Mouse (Mus musculus): ENCODE data around the gene Acsm2. TPM values are rescaled to one million over a fixed set of nuclear protein-coding genes. Genes with fewer than 3 reads are reported as not detected.

Acsm2 gene
- total RNA-seq, 1 experiment = not detected

DNA sequence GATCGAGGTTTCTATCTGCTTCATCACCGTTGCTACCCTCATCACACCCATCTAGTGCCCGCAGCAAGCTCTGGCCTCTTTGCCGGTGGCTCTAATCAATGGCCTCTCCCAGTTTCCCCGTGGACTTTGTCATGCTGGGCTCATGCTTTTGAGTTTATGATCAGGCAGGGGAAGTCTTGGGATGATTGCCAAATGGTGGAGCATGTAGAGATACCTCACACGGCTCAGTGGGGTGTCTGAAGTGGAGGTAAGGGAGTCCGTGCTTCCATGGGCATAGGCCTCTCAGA, 37.9 kb upstream of the Acsm2 start:
- no peak for DNase-seq (ENCODE audit: low read depth, low spot score)
- Histone ChIP-seq H3K9me3 (ENCODE audit: control insufficient read depth, insufficient read depth, low read depth, low read length) (no peaks in the 10 kb centered on the region), H3K27ac (ENCODE audit: insufficient read depth, low read depth, low read length, poor library complexity, severe bottlenecking) (no peak overlapping the region), H3K36me3 (ENCODE audit: control insufficient read depth, insufficient read depth, low read length, poor library complexity, severe bottlenecking) (no peaks in the 10 kb centered on the region), H3K4me3 (ENCODE audit: insufficient read depth in 1 of 2, low read depth in 1 of 2, low read length in 2 of 2, poor library complexity in 1 of 2, severe bottlenecking in 1 of 2) (no peak overlapping the region), H3K4me1 (ENCODE audit: control insufficient read depth in 2 of 2, insufficient read depth in 2 of 2, low read length in 2 of 2, poor library complexity in 1 of 2) (no peaks in the 10 kb centered on the region), H3K9ac (ENCODE audit: insufficient read depth, low read depth, low read length, poor library complexity, severe bottlenecking) (no peak overlapping the region)
- in situ Hi-C loops (cut with MboI; ENCODE audit: low sequenced_read_pairs in 2 of 2, unreplicated experiment in 2 of 2) = loop anchor here in 1 of 2 experiments (10.0 kb wide), 1 partner anchor 501 kb away; no protein-coding TSS in a partner anchor
- no peak for TF ChIP-seq MAFK (IDR thresholded peaks at IDR 0.05; ENCODE audit: insufficient read depth, low read depth, low read length)
- no peak for TF ChIP-seq ZNF384 (IDR thresholded peaks at IDR 0.05; ENCODE audit: low read depth, low read length)
- no peak for TF ChIP-seq ZC3H11A (IDR thresholded peaks at IDR 0.05; ENCODE audit: borderline replicate concordance, low read depth, low read length)
- TF ChIP-seq CHD2 (IDR thresholded peaks at IDR 0.05; ENCODE audit: low read depth, low read length) = no peak
- TF ChIP-seq HCFC1 (IDR thresholded peaks at IDR 0.05; ENCODE audit: borderline replicate concordance, insufficient read depth, low read length) = no peak

- no peak within 1 kb of the TSS for H3K9ac ChIP-seq (ENCODE audit: insufficient read depth, low read depth, low read length, poor library complexity, severe bottlenecking)
- no peaks in the 10 kb centered on the region for H3K36me3 ChIP-seq (ENCODE audit: control insufficient read depth, insufficient read depth, low read length, poor library complexity, severe bottlenecking)
- TF ChIP-seq CHD2 (IDR thresholded peaks at IDR 0.05; ENCODE audit: low read depth, low read length) (no peak), ZNF384 (IDR thresholded peaks at IDR 0.05; ENCODE audit: low read depth, low read length) (no peak), ZC3H11A (IDR thresholded peaks at IDR 0.05; ENCODE audit: borderline replicate concordance, low read depth, low read length) (no peak), HCFC1 (IDR thresholded peaks at IDR 0.05; ENCODE audit: borderline replicate concordance, insufficient read depth, low read length) (no peak), MAFK (IDR thresholded peaks at IDR 0.05; ENCODE audit: insufficient read depth, low read depth, low read length) (no peak)
- H3K27ac ChIP-seq (ENCODE audit: insufficient read depth, low read depth, low read length, poor library complexity, severe bottlenecking) = no peak within 1 kb of the TSS
- DNase-seq (ENCODE audit: low read depth, low spot score) = no peak
- no peaks in the 10 kb centered on the region for H3K4me1 ChIP-seq (ENCODE audit: control insufficient read depth in 2 of 2, insufficient read depth in 2 of 2, low read length in 2 of 2, poor library complexity in 1 of 2)
- no peaks in the 10 kb centered on the region for H3K9me3 ChIP-seq (ENCODE audit: control insufficient read depth, insufficient read depth, low read depth, low read length)
- H3K4me3 ChIP-seq (ENCODE audit: insufficient read depth in 1 of 2, low read depth in 1 of 2, low read length in 2 of 2, poor library complexity in 1 of 2, severe bottlenecking in 1 of 2) = no peak within 1 kb of the TSS
- in situ Hi-C loops (cut with MboI; ENCODE audit: low sequenced_read_pairs in 2 of 2, unreplicated experiment in 2 of 2) = loop anchor here in 1 of 2 experiments (10.0 kb wide), 1 partner anchor 504 kb away; no protein-coding TSS in a partner anchor
These were observed 35.0 kb upstream of the Acsm2 start, which contains the start of gene Acsm5 for GRCm38 (mm10) chr7:119519163-119519562. TSS of gene Acsm5 (plus strand) at chr7:119519463.

DNA sequence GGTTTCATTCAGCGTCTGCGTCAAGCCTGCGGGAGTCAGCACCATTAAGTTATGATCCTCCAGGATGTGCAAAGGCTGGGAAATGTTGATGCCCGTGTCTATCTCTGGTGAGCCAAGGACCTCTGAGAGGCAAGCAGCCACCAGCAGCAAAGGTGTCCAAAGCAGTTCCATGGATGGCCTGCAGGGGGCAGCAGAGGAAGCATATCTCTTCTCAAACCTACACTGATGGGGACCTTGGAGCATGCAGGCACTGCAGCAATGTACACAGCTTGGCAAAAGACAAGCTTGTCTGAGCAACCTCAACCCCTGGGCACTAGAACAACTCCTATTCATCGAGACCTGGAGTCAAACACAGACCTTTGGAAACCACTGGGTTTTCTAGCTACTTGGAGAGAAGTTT, 34.5 kb upstream of the Acsm2 start:
- Histone ChIP-seq H3K36me3 (ENCODE audit: control insufficient read depth, insufficient read depth, low read length, poor library complexity, severe bottlenecking) (no peaks in the 10 kb centered on the region), H3K27ac (ENCODE audit: insufficient read depth, low read depth, low read length, poor library complexity, severe bottlenecking) (no peak overlapping the region), H3K4me1 (ENCODE audit: control insufficient read depth in 2 of 2, insufficient read depth in 2 of 2, low read length in 2 of 2, poor library complexity in 1 of 2) (no peaks in the 10 kb centered on the region), H3K9ac (ENCODE audit: insufficient read depth, low read depth, low read length, poor library complexity, severe bottlenecking) (no peak overlapping the region), H3K9me3 (ENCODE audit: control insufficient read depth, insufficient read depth, low read depth, low read length) (no peaks in the 10 kb centered on the region), H3K4me3 (ENCODE audit: insufficient read depth in 1 of 2, low read depth in 1 of 2, low read length in 2 of 2, poor library complexity in 1 of 2, severe bottlenecking in 1 of 2) (no peak overlapping the region)
- in situ Hi-C loops (cut with MboI; ENCODE audit: low sequenced_read_pairs in 2 of 2, unreplicated experiment in 2 of 2) = loop anchor here in 1 of 2 experiments (10.0 kb wide), 1 partner anchor 505 kb away; no protein-coding TSS in a partner anchor
- DNase-seq (ENCODE audit: low read depth, low spot score) = peak; percentile 53
- TF ChIP-seq ZNF384 (IDR thresholded peaks at IDR 0.05; ENCODE audit: low read depth, low read length) (no peak), MAFK (IDR thresholded peaks at IDR 0.05; ENCODE audit: insufficient read depth, low read depth, low read length) (no peak), CHD2 (IDR thresholded peaks at IDR 0.05; ENCODE audit: low read depth, low read length) (no peak), HCFC1 (IDR thresholded peaks at IDR 0.05; ENCODE audit: borderline replicate concordance, insufficient read depth, low read length) (no peak), ZC3H11A (IDR thresholded peaks at IDR 0.05; ENCODE audit: borderline replicate concordance, low read depth, low read length) (no peak)

DNA sequence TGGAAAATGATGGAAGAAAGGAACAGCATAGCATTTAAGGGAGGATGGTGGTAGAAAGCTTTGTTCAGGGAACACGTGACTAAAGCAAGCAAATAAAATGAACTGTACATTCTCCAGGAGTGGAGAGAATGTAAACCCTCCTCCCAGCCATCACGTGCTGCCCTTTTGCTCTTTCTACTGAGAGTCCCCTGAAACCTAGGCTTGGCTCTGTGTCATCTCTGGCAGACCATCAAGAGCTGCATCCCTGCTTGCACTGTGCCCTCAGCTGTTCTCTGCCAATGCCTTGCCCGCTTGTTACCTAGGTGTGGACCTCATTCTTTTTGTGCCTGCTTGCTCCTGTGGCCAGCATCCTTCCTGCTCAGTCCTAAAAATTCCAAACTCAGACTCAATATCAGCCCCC, 32.3 kb upstream of the Acsm2 start:
- DNase-seq (ENCODE audit: low read depth, low spot score) = no peak
- TF ChIP-seq MAFK (IDR thresholded peaks at IDR 0.05; ENCODE audit: insufficient read depth, low read depth, low read length) (no peak), ZNF384 (IDR thresholded peaks at IDR 0.05; ENCODE audit: low read depth, low read length) (no peak), CHD2 (IDR thresholded peaks at IDR 0.05; ENCODE audit: low read depth, low read length) (no peak), HCFC1 (IDR thresholded peaks at IDR 0.05; ENCODE audit: borderline replicate concordance, insufficient read depth, low read length) (no peak), ZC3H11A (IDR thresholded peaks at IDR 0.05; ENCODE audit: borderline replicate concordance, low read depth, low read length) (no peak)
- Histone ChIP-seq H3K27ac (ENCODE audit: insufficient read depth, low read depth, low read length, poor library complexity, severe bottlenecking) (no peak overlapping the region), H3K9me3 (ENCODE audit: control insufficient read depth, insufficient read depth, low read depth, low read length) (no peaks in the 10 kb centered on the region), H3K9ac (ENCODE audit: insufficient read depth, low read depth, low read length, poor library complexity, severe bottlenecking) (no peak overlapping the region), H3K4me3 (ENCODE audit: insufficient read depth in 1 of 2, low read depth in 1 of 2, low read length in 2 of 2, poor library complexity in 1 of 2, severe bottlenecking in 1 of 2) (no peak overlapping the region), H3K4me1 (ENCODE audit: control insufficient read depth in 2 of 2, insufficient read depth in 2 of 2, low read length in 2 of 2, poor library complexity in 1 of 2) (no peaks in the 10 kb centered on the region), H3K36me3 (ENCODE audit: control insufficient read depth, insufficient read depth, low read length, poor library complexity, severe bottlenecking) (no peaks in the 10 kb centered on the region)
- in situ Hi-C loops (cut with MboI; ENCODE audit: low sequenced_read_pairs in 2 of 2, unreplicated experiment in 2 of 2) = no loop called here

DNA sequence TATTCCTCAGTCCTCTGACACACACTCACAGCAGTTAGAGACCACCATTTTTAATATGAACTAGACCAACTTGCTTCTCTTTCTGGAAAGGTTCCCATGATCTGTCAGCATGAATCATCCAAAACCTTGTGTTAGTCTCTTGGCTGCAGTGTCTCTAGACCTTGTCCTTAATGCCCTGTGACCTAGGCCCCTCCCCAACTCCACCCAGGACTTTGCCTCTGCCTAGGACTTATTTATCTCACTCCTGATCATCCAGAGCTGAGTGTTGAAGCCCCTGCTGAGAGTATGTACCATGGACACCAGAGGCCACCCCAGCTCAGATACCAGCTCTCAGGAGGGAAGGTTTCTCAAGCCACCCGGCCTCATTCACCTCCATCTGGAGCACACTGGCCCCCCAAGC, 31.8 kb upstream of the Acsm2 start:
- Histone ChIP-seq H3K4me3 (ENCODE audit: insufficient read depth in 1 of 2, low read depth in 1 of 2, low read length in 2 of 2, poor library complexity in 1 of 2, severe bottlenecking in 1 of 2) (no peak overlapping the region), H3K27ac (ENCODE audit: insufficient read depth, low read depth, low read length, poor library complexity, severe bottlenecking) (no peak overlapping the region), H3K9me3 (ENCODE audit: control insufficient read depth, insufficient read depth, low read depth, low read length) (no peaks in the 10 kb centered on the region), H3K36me3 (ENCODE audit: control insufficient read depth, insufficient read depth, low read length, poor library complexity, severe bottlenecking) (no peaks in the 10 kb centered on the region), H3K9ac (ENCODE audit: insufficient read depth, low read depth, low read length, poor library complexity, severe bottlenecking) (no peak overlapping the region), H3K4me1 (ENCODE audit: control insufficient read depth in 2 of 2, insufficient read depth in 2 of 2, low read length in 2 of 2, poor library complexity in 1 of 2) (no peaks in the 10 kb centered on the region)
- no peak for DNase-seq (ENCODE audit: low read depth, low spot score)
- TF ChIP-seq CHD2 (IDR thresholded peaks at IDR 0.05; ENCODE audit: low read depth, low read length) = no peak
- TF ChIP-seq ZC3H11A (IDR thresholded peaks at IDR 0.05; ENCODE audit: borderline replicate concordance, low read depth, low read length) = no peak
- no peak for TF ChIP-seq ZNF384 (IDR thresholded peaks at IDR 0.05; ENCODE audit: low read depth, low read length)
- TF ChIP-seq MAFK (IDR thresholded peaks at IDR 0.05; ENCODE audit: insufficient read depth, low read depth, low read length) = no peak
- no peak for TF ChIP-seq HCFC1 (IDR thresholded peaks at IDR 0.05; ENCODE audit: borderline replicate concordance, insufficient read depth, low read length)
- in situ Hi-C loops (cut with MboI; ENCODE audit: low sequenced_read_pairs in 2 of 2, unreplicated experiment in 2 of 2) = no loop called here
